Mouse (Mus musculus) liver, adult 2 months (tissue): Measurements from ENCODE around the gene Ntn1.

Experiments used
- CTCF ChIP-seq: fragments of 200-500 bp; IDR thresholded peaks from 2 replicates; pipeline ENCODE4 v1.5.1; 2011; ENCODE audit warnings: low read depth, low read length, control low read depth
- POLR2A ChIP-seq: fragments of 200-500 bp; IDR thresholded peaks from 2 replicates; pipeline ENCODE4 v1.6.1; 2011; ENCODE audit warnings: low read length, control low read depth; ENCODE audit not compliant: insufficient read depth; ENCODE audit errors: extremely low read depth

DNA sequence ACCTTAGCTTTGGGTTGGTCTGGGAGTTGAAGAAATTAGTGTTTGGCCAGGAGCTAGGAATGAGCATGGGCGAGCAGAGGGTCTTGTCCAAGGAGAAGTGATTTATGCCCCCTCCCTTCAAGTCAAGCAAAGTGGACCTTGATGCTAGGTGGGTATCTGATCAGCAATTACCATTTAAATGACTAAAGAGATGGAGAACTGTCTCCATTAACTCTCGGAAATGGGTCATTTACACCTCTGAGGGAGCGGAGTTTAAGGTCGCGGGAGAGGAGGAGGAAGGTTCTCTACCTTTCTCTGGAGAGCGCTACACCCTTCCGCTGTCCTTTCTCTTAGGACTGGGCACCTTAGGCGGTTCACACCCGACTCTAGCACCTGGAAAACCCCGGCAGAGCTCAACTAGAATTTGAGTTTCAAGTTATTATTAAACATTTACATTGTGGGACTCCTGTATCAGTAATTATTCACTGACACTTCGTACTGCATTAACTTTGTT, at the start of gene Ntn1:
- TF ChIP-seq CTCF (no peak), POLR2A (no peak)
